Mouse (Mus musculus) spleen, postnatal 4 days (tissue): ENCODE results near the gene Zfp654.
"Not testable (repeated sequence)": the region's sequence is repeated elsewhere in the genome, so short reads cannot be mapped to it uniquely, and the experiment has no call there.

ENCODE experiments used
- DNase-seq, 2 experiments: peaks; one replicate each; pipeline ENCODE4 v3.0.0; 2022; ENCODE audit warnings: low spot score in 2 of 2

Gene Zfp654

DNA sequence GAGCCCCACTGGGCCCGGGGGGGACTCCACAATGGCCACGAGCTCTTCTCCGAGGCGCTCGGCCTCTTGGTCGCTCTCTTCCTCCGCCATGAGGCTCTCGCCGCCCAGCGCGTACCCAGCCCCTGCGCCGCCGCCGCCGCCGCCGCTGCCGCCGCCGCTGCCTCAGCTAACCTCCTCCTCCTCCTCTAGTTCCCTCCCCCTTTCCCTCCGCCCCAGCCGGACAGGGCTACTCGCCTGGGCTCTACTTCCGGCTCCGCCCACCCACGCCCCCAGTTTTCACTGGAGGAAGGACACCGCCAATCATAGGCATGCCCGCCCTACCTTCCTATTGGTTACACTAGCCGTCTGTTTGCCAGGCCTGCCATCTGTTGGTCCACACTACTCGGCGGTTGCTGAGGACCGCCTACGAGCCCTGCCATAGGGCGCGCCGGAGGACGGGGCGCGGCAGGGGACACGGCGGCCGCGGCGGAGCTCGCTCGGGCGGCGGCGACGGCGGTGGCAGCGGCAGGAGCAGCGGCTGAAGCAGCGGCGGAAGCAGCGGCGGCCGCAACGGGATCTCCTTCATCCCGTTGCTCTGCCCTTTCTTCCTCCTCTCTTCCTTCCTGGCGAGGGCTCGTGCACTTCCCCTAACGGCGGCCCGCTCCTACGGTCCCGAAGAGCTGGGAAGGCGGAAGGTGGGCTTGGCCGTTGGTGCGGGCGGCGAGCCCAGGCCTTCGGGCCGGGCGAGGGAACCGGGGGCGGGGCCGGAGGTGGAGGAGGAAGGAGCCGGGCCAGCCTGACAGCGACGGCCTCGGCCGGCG is at the start of gene Zfp654, which contains the start of gene Cggbp1:
Zfp654 (minus strand) TSS at position 90 of the 800 bp plus-strand sequence.
Cggbp1 (plus strand) TSS at position 434 of the 800 bp plus-strand sequence.
- peak; percentile 99 to 100 for DNase-seq

DNA sequence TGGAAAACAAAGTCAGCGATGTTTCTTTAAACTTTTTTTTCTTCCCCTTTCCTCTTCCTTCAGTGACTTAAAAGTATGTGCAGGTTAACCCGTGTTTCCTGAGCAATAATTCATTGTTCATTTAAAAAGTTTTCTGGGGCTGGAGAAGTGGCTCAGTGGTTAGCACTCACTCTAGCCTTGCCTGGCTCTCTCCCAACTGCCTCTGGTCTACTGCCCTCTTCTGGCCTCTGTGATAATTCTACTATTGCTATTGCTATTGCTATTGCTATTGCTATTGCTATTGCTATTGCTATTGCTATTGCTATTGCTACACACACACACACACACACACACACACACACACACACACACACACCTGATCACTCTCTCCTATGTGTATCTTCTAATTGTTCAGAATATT is 47.6 kb upstream of the Zfp654 start:
- no peak for DNase-seq

DNA sequence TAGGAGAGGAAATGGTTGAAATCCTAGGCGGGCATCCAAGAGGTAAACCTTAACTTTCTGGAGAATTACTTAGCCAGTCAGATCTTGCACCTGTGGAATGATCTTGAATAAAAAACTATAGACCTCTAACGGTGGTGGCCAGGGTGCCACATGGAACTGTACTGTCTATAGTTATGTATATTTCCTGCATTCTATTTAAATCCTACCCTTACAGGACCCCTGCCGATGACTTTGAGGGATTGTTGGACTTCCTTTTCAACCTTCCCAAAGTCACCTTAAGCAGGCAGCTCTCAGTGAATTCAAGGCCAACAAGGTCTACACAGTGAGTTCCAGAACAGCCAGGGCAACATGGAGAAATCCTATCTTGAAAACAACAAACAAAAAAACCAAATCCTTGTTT is 38.0 kb upstream of the Zfp654 start:
- no peak for DNase-seq

DNA sequence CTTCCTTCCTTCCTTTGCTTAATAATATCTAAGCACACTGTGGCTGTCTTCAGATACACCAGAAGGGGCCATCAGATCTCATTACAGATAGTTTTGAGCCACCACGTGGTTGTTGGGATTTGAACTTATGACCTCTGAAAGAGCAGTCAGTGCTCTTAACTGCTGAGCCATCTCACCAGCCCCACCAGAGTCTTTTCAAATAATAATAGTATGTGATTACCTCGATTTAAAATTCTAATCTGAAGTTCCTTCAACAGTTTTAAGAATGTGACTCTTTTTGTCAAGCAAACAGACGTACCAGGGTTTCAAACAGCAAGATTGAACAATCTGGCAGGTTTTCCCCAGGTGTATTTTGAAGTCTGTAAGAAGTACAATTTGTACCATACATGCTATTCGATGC is 34.1 kb upstream of the Zfp654 start:
- no peak for DNase-seq

DNA sequence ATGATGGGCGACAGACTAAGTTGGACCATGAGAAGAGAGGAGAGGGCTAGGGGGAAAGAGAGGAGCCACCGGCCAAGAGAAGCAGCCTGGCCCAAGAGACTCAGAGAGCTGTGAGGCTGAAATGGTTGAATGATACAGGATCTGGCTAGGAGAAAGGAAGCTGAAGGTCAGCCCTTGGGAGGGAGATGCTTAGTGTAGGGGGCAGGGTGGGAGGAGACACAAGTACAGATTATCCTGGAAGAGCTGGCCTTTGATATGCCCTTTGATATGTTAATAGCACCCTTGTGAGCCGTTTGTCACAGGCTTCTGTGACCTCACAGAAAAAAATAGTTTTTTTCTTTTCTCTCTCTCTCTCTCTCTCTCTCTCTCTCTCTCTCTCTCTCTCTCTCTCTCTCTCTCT is 33.7 kb upstream of the Zfp654 start:
- DNase-seq: no peak

DNA sequence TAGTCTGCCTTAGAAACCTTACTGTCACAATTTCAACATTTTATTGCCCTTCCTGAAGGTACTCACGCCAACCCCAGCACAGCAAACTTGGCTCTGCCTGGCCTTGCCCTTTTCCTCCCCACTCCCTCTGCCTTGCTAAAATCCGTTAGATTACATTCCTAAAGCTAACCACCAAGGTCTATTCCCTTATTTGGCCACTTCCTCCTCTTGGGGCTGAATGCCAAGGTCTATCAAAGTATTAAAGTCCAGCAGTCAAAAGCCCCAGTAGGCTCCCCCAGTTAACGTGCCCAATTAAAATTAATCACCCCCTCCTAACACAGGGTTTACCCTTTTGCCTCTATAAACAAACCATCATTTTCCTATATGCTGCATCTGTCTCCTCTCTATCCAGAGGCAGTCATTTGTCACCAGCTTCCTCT is 33.0 kb upstream of the Zfp654 start:
- DNase-seq: no peak

DNA sequence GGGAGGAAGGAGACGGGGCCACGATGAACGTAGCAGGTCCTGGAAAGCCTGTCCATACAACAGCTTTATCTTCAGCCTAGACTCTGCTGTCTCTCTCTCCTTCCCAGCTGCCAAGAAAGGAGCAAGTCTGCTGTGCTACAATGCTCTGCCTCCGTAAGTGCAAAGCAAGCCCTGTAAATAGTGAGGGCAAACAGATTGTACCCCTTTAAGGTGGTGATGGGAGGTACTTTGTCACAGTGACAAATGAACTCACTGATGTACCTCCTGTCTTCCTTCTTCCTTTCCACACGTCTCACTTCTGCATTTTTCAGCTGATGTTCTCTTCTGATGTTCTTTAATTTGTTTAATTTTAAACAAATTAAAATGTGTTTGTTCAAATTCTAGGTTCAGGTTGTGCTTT is 32.4 kb upstream of the Zfp654 start:
- no peak for DNase-seq

DNA sequence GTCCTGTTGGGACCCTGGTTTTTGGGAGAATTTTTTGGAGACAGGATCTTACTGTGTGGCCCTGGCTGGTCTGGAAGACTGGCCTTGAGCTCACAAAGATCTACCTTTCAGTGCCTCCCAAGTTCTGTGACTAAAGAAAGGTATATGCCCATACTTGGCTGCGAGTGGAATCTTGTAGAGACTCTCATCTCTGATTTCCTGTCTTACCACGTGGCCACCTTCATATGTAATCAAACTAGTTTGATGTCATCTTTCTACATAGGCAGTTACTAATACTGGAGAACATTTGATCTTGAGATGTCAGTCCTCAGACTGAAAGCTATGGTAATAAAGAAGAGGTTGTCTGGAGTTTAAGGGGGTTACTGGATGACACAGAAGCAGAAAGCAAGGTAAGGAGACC is 30.0 kb upstream of the Zfp654 start:
- DNase-seq: no peak

DNA sequence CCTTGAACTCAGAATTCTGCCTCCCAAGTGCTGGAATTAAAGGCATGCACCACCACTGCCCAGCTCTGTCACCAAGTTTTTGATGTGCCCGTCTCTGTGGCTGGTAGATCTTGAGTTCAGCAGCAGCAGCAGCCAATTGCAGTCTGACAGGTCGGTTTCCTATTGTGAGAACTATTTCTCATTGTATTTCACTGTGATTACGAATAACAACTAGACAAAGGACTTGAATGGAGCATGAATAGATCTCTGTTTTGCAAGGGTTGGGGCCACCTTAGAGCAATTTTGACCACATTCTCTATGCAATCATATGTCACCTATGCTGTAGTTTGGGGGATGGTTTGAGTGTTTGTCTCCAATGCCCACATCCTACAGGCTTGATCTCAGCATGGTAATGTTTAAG is 29.5 kb upstream of the Zfp654 start:
- no peak for DNase-seq

DNA sequence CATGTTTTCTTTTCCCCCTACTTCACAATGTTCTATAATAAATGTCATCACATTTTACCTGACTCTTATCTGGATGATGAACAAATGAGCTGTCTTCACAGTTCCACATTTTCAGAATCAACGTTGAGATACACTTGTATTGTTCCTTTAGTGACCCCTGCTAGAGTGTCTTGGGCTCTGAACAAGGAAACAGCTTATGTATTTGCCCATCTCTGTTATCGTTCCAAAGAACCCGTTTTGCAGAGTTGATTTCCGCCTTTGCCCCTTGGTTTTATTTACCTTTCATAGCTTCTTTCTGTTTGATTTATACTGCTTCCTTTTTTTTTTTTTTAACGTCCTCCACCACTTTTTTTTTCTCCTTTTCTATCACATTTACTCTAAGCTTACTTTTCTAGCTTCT is 28.3 kb upstream of the Zfp654 start:
- no peak for DNase-seq

DNA sequence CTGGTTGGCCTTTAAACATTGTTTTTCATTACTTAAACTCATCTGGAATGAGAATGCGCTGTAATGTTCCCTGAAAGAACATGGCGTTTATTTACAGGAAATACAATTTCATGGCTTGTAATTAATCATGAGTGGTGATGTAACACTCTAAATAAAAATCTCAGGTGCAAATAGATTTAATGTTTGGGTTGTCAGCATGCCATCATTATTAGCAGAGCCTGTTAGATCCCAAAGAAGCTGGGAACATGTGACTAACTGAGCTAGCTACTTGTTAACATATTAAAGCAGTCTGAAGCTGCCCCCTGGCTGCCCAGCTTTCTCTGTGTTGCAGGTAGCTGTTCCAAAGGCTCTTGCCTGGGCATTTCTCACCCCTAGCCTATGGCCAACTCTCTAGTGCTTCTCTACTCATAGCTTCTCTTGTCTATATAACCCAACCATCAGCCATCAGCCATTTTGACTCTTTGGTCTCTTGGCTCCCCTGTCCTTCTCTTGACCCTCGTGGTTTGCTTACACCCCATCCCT is 27.2 kb upstream of the Zfp654 start:
- no peak for DNase-seq

DNA sequence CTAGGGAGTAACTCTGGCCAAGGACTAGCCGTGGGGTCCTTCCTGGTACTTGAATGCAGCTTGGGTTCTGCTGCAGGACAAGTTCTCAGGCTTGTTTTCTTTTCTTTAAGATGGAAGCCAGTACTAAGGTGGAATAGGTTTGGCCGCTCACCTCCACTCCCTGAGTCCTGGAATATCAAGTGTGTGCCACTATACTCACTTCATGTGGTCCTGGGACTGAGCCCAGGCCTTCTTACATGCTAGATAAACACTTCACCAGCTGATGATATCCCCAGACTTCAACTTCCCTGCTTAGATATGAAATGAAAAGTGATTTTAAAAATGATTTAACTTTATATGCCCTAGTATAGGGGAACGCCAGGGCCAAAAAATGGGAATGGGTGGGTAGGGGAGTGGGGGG is 25.9 kb upstream of the Zfp654 start:
- no peak for DNase-seq

DNA sequence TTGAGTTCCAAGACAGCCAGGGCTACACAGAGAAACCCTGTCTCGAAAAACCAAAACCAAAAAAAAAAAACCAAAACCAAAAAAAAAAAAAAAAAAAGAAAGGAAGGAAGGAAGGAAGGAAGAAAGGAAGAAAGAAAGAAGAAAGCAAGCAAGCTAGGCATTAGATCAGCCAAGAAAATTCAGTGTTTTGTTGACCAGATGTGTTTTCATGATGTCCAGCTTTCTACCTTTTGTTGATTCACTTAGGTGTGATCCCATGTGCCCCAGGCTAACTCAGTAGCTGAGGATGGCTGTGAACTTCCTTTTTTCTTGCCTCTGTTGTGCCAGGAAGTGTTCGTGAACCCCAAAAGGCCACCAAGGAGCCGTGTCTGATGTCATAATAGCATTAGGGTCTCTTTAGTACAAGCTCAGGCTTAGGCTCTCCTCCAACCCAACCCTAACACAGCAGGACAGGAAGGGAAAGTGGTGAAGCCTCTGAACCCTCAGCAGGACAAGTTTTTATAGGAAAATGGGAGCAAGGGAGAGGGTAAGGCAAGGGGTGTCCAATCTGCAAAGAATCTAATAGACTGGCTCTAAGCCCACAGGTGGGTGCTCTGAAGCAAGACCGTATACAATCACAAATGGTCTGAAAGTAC is 25.3 kb upstream of the Zfp654 start:
- no peak for DNase-seq

DNA sequence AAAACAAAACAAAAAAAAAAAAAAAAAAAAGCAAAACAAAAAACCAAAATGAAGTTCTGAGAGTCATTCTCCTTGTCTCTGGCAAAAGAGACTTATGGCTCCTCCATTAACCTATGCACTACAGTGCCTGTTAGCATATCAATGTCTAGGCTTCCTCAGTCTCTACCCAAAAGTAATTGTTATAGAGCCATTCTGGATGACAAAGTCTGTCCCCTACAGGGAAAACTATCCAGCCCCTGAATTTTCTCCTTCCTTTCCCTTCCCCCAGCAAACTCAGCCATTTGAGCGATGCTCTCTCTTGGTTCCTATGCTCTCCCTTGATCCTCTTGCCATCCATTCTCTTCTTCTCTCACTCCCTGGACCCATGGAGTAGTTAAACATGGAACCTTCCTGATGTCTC is 24.4 kb upstream of the Zfp654 start:
- DNase-seq: no peak

DNA sequence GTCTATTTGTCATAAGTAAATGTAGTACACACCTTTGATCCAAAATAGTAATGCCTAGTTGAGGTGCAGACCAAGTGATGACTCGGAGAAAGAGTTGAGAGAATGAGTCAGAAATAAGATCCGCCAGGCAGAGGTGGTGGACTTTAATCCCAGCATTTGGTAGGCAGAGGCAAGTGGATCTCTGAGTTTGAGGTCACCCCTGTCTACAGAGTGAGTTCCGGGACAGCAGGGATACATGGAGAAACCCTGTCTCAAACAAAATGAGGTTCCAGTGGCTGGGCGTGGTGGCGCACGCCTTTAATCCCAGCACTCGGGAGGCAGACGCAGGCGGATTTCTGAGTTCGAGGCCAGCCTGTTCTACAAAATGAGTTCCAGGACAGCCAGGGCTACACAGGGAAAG is 23.9 kb upstream of the Zfp654 start:
- DNase-seq: no peak

DNA sequence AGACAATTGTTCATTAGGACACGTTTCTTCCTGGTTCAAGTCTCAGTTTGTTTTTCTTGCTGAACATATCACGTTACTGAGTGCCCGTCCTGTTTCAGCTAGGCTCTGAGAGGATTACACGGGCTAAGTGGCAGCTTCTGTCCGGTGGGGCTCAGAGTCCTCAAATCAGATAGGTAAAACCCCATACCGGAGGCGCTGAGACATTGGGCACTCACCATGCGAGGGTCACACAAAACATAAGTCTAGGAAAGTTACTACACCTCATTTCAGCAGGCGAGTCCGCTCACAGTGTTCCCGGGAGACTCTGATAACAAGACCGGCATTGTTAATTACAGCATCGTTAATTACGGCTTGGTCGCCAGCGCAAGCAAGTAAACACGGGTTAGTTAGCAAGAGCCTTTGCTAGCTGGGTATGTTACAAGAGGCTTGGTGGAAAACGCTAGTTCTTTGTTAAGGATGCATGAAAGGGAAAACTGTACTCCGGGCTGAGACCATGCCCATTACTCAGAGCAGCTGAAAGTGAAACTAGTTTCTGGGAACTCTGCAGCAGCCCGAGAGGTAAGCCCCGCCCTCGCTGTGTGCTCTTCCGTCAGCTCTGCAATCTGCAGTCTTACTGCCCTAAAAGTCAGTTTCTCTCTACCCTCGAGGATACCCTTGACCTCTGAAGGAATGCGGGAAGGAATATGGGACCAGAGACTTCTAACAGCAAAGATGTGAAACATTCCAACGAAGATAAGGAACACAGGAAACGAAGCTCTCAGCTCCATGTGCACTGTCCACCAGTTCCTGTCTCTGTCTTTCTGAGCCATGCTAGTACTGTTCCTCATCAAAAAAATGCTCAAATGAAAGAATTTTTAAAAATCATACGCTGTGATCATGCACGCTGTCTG is 22.2 kb upstream of the Zfp654 start:
- peak; percentile 61 to 82 for DNase-seq

DNA sequence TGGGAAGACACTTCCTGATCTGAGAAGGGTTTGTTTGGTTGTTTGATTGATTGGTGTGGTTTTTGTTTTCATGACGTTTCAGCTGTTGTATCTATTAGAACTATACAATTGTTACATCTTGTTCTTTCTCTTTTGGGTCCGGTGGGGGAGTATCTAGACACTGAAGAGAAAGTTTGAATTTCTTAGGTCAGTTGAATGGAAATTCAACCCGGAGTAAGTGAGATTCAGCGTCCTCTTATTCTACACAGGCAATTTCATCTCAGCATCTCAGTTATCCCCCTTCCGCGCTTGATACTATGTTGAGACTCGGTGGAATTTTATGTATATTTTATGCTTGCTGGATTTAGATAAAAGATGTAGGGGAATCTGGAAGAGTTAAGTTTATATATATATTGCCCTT is 21.4 kb upstream of the Zfp654 start:
- no peak for DNase-seq

DNA sequence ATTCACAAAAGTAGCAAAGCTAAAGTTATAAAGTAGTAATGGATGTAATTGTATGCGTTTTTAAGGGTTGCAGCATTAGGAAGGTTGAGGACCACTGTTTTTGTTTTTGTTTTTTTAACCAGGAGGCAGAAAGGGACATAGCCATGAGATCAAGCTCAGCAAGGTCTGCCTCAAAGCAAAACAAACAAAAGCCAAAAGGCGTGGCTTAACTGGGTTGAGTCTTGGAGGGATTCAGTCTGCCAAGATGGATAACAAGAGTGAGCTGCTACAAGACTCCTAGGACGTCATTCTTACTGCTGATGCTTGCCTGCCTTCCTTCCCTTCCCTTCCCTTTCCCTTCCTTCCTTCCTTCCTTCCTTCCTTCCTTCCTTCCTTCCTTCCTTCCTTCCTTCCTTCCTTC is 20.8 kb upstream of the Zfp654 start:
- no peak for DNase-seq

DNA sequence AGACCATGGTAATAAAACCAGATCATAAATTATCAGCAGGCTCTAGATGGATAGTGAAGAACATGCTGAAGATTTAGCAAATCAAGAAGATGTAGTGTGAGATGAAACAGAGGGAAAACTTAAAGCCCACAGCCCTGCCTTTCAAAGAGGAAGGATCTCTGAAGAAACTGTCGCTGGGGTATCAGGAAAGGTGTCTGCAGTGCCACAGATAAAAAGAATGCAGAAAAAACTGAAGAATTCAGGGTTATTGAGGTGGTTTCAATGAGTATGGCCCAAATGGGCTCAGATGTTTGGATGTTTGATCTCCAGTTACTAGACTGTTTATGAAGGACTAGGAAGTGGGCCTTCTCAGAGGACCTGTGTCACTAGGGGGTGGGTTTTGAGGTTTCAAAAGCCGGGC is 18.2 kb upstream of the Zfp654 start:
- DNase-seq: no peak

DNA sequence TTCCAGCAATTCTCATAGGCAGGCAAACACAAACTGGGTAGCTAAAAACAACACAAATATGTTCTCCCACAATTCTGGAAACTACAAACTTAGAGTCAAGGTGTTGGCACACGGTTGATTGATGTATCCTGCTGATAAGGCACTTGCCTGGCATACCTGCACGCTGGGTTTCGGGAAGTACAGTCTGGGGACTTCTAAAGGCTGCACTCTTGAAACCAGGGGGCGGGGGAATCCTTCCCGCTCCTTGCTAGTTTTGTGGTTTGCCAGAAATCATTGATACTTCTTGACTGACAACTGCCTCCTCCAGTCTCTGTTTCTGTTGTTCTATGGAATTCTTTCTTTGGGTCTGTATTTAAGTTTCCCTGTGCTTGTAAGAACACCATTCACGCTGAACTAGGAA is 17.2 kb upstream of the Zfp654 start:
- no peak for DNase-seq

DNA sequence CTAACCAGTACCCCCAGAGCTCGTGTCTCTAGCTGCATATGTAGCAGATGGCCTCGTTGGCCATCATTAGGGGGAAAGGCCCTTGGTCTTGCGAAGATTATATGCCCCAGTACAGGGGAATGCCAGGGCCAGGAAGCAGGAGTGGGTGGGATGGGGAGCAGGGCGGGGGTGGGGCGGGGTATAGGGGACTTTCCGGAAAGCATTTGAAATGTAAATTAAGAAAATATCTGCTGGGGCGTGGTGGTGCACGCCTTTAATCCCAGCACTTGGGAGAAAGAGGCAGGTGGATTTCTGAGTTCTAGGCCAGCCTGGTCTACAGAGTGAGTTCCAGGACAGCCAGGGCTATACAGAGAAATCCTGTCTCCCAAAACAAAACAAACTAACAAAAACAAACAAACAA is 14.4 kb upstream of the Zfp654 start:
- not testable (repeated sequence) for DNase-seq

DNA sequence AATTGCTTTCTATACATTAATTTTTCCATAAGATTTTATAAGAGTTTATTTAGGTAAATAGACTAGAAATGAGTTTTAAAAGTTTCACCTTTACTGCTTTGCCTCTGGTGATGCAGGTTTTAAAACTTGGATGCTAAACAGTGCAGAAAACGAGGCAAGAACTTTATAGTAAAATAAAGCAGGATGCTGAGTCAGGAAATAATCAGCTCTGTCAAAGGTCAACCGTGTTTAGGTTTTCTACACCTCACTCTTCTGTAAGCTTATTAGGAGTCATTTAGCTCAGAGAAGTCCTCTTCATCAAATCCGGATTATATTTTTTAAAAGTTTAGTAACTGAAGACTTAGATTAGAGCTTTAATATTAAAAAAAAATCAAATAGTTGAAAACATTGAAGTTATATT is 5.5 kb upstream of the Zfp654 start:
- DNase-seq: no peak
